Mouse (Mus musculus) limb, embryonic 13.5 days (tissue): ENCODE measurements around the gene Mapk10. TPM values are rescaled to one million over a fixed set of nuclear protein-coding genes. Genes with fewer than 3 reads are reported as not detected.

Experiments
- ATAC-seq: fragments of 200-750 bp; cut with Nextera tagmentation; 2 replicates; pipeline ENCODE4 v1.8.0; 2017; ENCODE audit warnings: low read depth, moderate number of reproducible peaks, moderate TSS enrichment; ENCODE audit not compliant: low FRiP score
- H3K27ac ChIP-seq: fragments of 300-500 bp; sonication (generic); 2 replicates; pipeline ENCODE4 v1.5.1; 2015; ENCODE audit warnings: inconsistent platforms, mild to moderate bottlenecking, moderate library complexity
- H3K27me3 ChIP-seq: fragments of 300-500 bp; sonication (generic); 2 replicates; pipeline ENCODE4 v1.6.1; 2015; ENCODE audit warnings: mild to moderate bottlenecking, inconsistent platforms
- H3K36me3 ChIP-seq: fragments of 300-500 bp; sonication (generic); 2 replicates; pipeline ENCODE4 v1.6.1; 2015; ENCODE audit warnings: inconsistent platforms, mild to moderate bottlenecking, moderate library complexity
- H3K4me1 ChIP-seq: fragments of 300-500 bp; sonication (generic); 2 replicates; pipeline ENCODE4 v1.6.1; 2015; ENCODE audit warnings: inconsistent platforms
- H3K4me2 ChIP-seq: fragments of 300-500 bp; sonication (generic); replicated peaks from 2 replicates; pipeline ENCODE4 v1.6.1; 2015; ENCODE audit warnings: inconsistent platforms, mild to moderate bottlenecking, moderate library complexity
- H3K4me3 ChIP-seq: fragments of 300-500 bp; sonication (generic); 2 replicates; pipeline ENCODE4 v1.5.1; 2015; ENCODE audit warnings: moderate library complexity, mild to moderate bottlenecking, inconsistent platforms
- H3K9ac ChIP-seq: fragments of 300-500 bp; sonication (generic); 2 replicates; pipeline ENCODE4 v1.6.1; 2015; ENCODE audit warnings: mild to moderate bottlenecking, inconsistent platforms
- H3K9me3 ChIP-seq: fragments of 300-500 bp; sonication (generic); 2 replicates; pipeline ENCODE4 v1.6.1; 2016; ENCODE audit warnings: inconsistent platforms
- WGBS: fragments of 180-500 bp; shearing (Covaris S2); methylation state at CpG from one replicate; pipeline ENCODE4 v1.1.7; 2015; 5-methylcytosine and 5-hydroxymethylcytosine counted together
- polyA plus RNA-seq: library from polyadenylated mRNA; unstranded; fragments of >200 nt; fragmentation: Nextera tagmentation; extraction: Ambion mirVana; gene quantifications from 2 replicates; pipeline ENCODE4 v1.2.1, GENCODE M21; 2015

The Mapk10 gene
- polyA plus RNA-seq, result 0.84 and 1.4 TPM in 2 replicates

DNA sequence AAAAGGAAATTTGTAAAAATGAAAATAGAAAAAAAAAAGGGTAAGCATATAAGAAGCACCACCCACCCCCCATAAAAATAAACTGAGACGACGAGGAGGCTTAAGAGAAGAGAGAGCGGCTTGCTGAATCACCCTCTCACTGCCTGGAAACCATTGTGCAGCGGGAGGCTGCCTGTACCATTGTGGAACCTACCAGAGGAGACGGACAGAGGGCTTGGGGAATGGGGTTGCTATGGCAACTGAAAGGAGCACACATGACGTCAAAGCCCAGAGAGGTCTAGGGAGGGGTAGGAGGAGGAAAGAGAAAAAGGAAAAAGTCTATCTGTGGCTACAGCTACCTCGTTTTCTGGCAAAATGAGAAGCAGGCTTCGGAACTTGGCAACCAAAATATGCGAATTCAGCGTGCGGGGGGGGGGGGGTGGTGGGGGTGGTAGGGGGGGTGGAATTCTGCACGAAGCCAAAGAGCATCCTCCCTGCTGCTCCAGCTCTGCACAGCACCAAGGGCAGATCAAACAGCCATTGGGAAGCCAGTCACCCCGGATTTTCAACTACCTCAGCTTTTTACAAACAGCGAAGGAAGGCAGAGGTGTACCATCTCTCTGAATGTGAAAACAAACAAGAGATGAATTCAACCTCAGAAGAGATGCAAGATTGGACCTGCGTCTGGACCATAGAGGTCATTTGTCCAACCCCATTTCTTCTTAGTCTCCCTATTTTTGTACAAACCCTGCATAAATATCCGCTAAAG, at the start of gene Mapk10:
TSS of gene Mapk10 (minus strand) at position 234 of the 748 bp plus-strand sequence.
- H3K4me2 ChIP-seq, result peak within 1 kb of the TSS; percentile 60
- H3K9ac ChIP-seq, result no peak within 1 kb of the TSS
- 8% methylated on average over 16 of the region's 16 CpGs for WGBS
- peak within 1 kb of the TSS; percentile 34 for H3K4me3 ChIP-seq
- H3K27me3 ChIP-seq, result 0 out of 2 replicates have a peak, but pooled peaks cover 2% of the 10 kb centered on the region
- H3K36me3 ChIP-seq, result no peaks in the 10 kb centered on the region
- ATAC-seq, result peak; percentile 95
- H3K27ac ChIP-seq, result no peak within 1 kb of the TSS
- H3K9me3 ChIP-seq, result peaks cover 3% of the 10 kb centered on the region; the same call in 1 of the 2 replicates
- H3K4me1 ChIP-seq, result peaks cover 10% of the 10 kb centered on the region; the same call in 1 of the 2 replicates

DNA sequence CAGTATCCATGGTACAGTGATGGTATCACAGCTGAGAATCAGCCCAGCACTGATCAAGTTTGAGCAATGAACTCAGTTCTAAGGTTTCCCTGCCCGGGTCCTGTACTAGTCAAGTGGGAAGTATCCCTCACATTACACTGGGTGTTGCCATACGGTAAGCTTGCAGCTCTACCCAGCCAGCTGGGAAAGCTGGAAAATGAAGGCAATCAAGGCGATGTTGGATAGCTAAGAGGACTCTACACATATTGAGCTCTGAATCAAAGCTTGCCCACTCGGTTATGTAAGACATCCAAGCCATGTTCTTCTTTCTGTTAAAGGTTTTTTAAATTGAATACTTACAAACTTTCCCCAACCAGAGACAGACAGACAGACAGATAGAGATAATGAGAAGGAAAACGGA, 45.0 kb upstream of the Mapk10 start:
- H3K9me3 ChIP-seq, result no peaks in the 10 kb centered on the region
- no peak for ATAC-seq
- WGBS, result 90% methylated on average over 5 of the region's 5 CpGs
- H3K36me3 ChIP-seq, result no peaks in the 10 kb centered on the region
- no peak overlapping the region for H3K4me2 ChIP-seq
- H3K4me3 ChIP-seq, result no peak overlapping the region
- no peaks in the 10 kb centered on the region for H3K27me3 ChIP-seq
- no peak overlapping the region for H3K27ac ChIP-seq
- H3K4me1 ChIP-seq, result no peaks in the 10 kb centered on the region
- H3K9ac ChIP-seq, result no peak overlapping the region

DNA sequence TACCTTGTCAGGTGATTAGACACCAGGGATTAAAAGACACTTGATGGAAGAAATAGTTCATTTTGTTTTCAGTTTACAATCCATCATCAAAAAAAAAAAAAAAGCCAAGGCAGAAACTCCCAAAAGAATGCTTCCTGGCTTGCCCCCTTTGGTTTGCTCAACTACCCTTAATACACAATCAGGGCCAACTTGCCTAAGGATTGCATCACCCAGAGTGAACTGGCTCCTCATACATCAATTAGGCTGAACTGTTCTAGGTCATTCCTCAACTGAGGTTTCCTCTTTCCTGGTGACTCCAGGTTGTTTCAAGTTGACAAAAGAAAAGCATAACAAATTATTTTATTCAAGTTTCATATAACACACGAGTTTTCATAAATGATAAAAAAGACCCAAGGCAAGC, 31.3 kb upstream of the Mapk10 start:
- Histone ChIP-seq H3K27me3 (no peaks in the 10 kb centered on the region), H3K4me1 (no peaks in the 10 kb centered on the region), H3K27ac (no peak overlapping the region), H3K36me3 (no peaks in the 10 kb centered on the region), H3K4me3 (no peak overlapping the region), H3K9ac (no peak overlapping the region), H3K9me3 (no peaks in the 10 kb centered on the region), H3K4me2 (no peak overlapping the region)
- WGBS, result 70% methylated on average over 1 of the region's 1 CpGs
- ATAC-seq, result no peak

DNA sequence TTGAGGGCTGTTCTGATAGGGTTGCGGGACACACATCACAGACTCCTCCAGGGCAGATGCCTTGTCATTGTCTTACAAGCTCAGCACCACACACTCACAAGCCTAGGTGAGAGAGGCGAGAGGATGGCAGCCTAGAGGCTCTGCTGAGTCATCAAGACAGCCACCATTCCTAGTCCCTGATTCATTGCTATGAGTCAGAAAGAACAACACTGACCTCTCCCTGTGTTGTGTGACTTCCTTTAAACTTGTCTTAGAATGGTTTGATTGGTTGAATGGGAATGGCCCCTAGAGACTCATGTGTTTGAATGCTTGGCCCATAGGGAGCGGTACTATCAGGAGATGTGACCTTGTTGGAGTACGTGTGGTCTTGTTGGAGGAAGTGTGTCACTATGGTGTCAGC, 20.7 kb upstream of the Mapk10 start:
- Histone ChIP-seq H3K9me3 (no peaks in the 10 kb centered on the region), H3K9ac (no peak overlapping the region), H3K4me1 (no peaks in the 10 kb centered on the region), H3K27ac (no peak overlapping the region), H3K4me2 (no peak overlapping the region), H3K27me3 (no peaks in the 10 kb centered on the region), H3K36me3 (no peaks in the 10 kb centered on the region), H3K4me3 (no peak overlapping the region)
- ATAC-seq, result no peak
- 81% methylated on average over 4 of the region's 4 CpGs for WGBS

DNA sequence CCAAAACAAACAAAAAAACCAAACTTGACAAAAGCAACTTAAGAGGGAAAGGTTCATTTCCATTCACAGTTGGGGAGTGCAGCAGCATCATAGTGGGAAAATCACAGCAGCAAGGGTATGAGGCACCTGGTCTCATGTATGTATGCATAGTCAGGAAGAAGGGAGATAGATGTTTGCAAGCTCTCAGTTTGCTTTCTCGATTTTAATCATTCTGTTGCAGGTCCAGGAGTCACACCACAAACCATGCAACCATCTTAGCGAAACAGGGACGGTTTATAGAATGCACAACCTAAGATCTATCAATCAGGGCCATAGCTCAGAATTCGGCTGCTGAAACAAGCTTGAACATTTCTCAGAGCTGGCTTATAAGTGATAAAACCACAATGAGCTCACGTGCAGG, 19.2 kb upstream of the Mapk10 start:
- no peak overlapping the region for H3K4me3 ChIP-seq
- H3K4me2 ChIP-seq, result no peak overlapping the region
- WGBS, result 87% methylated on average over 5 of the region's 5 CpGs
- no peaks in the 10 kb centered on the region for H3K4me1 ChIP-seq
- ATAC-seq, result no peak
- no peaks in the 10 kb centered on the region for H3K9me3 ChIP-seq
- no peak overlapping the region for H3K27ac ChIP-seq
- H3K36me3 ChIP-seq, result no peaks in the 10 kb centered on the region
- H3K27me3 ChIP-seq, result no peaks in the 10 kb centered on the region
- no peak overlapping the region for H3K9ac ChIP-seq

DNA sequence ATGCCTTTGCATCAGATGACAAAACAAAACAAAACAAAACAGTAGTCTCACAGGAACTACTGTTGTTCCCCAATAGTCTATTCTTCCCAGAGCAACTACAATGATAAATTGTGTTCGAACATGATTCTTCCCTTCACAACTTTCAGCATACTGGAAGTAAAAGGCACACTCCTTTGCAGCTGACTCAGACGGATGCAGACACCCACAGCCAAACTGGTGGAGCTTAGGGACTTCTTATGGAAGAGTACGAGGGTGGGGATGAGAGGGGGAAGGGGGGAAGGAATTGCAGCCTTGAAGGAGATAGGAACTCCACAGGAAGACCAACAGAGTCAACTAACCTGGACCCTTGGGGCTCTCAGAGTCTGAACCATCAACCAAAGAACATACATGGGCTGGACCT, 18.2 kb upstream of the Mapk10 start:
- H3K27ac ChIP-seq, result no peak overlapping the region
- no peak for ATAC-seq
- H3K36me3 ChIP-seq, result no peaks in the 10 kb centered on the region
- H3K4me3 ChIP-seq, result no peak overlapping the region
- H3K9ac ChIP-seq, result no peak overlapping the region
- H3K9me3 ChIP-seq, result no peaks in the 10 kb centered on the region
- 68% methylated on average over 3 of the region's 3 CpGs for WGBS
- no peak overlapping the region for H3K4me2 ChIP-seq
- H3K27me3 ChIP-seq, result no peaks in the 10 kb centered on the region
- H3K4me1 ChIP-seq, result no peaks in the 10 kb centered on the region

DNA sequence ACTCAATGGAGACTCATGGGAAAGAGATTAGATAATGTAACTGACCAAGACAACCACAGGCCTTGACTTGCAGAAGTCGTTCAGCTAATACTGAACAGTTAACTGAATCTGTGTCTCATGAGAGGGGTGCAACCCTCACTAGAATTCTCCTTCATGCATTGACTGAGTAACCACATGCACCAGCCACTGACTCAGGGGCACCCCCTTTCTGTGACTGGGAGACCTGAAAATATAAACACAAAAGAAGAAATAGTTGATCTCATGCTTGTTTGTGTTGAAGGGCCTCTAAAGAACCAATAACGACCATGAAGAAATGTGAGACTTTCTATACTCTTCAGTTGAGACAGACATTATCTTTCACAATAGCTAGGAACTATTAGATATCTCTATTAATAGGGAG, 10.9 kb upstream of the Mapk10 start:
- Histone ChIP-seq H3K4me3 (no peak overlapping the region), H3K9ac (no peak overlapping the region), H3K27ac (no peak overlapping the region), H3K27me3 (no peaks in the 10 kb centered on the region), H3K36me3 (no peaks in the 10 kb centered on the region), H3K4me1 (no peaks in the 10 kb centered on the region), H3K4me2 (no peak overlapping the region), H3K9me3 (no peaks in the 10 kb centered on the region)
- WGBS, result 59% methylated on average over 2 of the region's 2 CpGs
- ATAC-seq, result no peak

DNA sequence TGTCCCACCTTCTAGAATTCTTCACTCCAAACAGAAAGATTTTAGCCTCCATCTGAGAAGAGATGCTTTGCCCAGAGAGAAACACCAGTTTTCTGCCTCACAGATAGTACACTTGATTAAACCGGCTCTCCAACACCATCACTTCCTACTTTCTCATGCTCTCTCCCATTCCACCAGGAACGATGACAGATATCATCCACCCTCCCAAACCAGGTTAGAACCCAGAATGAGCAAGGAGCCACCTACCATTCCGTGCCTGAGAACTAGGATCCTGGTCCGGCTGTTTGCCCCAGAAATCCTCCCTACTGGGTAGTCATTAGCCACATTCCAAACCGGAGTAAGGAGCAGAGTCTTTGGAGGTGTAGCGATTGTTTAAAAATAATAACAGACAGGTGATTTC, 490 bp downstream of the Mapk10 start:
- H3K9me3 ChIP-seq, result peaks cover 3% of the 10 kb centered on the region; the same call in 1 of the 2 replicates
- H3K9ac ChIP-seq, result no peak overlapping the region
- peak overlapping the region; percentile 60 for H3K4me2 ChIP-seq
- H3K27ac ChIP-seq, result no peak overlapping the region
- WGBS, result 28% methylated on average over 6 of the region's 6 CpGs
- H3K4me3 ChIP-seq, result peak overlapping the region; percentile 34
- peaks cover 10% of the 10 kb centered on the region; the same call in 1 of the 2 replicates for H3K4me1 ChIP-seq
- 0 out of 2 replicates have a peak, but pooled peaks cover 2% of the 10 kb centered on the region for H3K27me3 ChIP-seq
- no peak for ATAC-seq
- no peaks in the 10 kb centered on the region for H3K36me3 ChIP-seq

DNA sequence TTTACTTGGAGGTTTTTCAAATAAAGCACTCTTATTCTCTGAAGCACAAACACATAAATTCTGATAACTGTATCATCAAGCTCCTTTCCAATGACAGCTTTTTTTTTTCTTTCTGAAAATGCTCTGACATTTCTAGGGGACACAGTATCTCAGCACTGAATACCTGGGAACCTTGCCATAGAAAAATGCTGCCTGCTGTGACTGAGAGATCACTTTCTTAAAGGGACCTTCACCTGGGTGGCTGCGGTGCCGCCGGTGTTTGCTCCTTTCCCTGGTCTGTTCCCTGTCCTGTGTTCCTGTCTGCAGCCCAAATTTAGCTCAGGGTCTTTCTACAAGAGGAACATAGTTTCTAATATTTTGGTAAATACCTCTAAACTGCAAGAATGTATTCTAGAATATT, 1.1 kb downstream of the Mapk10 start:
- H3K27me3 ChIP-seq, result 0 out of 2 replicates have a peak, but pooled peaks cover 2% of the 10 kb centered on the region
- peaks cover 1% of the 10 kb centered on the region; the same call in 1 of the 2 replicates for H3K9me3 ChIP-seq
- peaks cover 10% of the 10 kb centered on the region; the same call in 1 of the 2 replicates for H3K4me1 ChIP-seq
- H3K4me2 ChIP-seq, result no peak overlapping the region
- WGBS, result 54% methylated on average over 3 of the region's 3 CpGs
- H3K4me3 ChIP-seq, result no peak overlapping the region
- no peak for ATAC-seq
- H3K27ac ChIP-seq, result no peak overlapping the region
- no peak overlapping the region for H3K9ac ChIP-seq
- no peaks in the 10 kb centered on the region for H3K36me3 ChIP-seq

DNA sequence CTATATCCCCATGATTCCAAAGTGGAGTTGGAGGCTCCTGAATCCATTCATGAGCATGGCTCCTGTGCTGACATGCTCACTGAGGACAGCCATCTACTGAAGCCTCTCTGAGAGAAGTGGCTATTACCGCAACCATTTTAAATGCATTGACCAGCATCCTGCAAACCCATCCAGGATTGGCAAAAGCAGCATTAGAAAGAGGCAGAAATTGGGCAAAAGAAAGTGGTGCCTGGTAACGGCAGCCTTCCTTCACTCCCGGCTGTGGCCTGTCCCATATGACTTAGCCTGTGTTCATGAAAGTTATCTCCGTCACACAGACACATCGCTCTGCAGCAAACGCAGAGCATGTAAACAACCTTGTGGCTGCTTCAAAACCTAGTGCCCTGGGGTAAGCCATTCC, 1.6 kb downstream of the Mapk10 start:
- no peaks in the 10 kb centered on the region for H3K9me3 ChIP-seq
- no peaks in the 10 kb centered on the region for H3K36me3 ChIP-seq
- peaks cover 10% of the 10 kb centered on the region; the same call in 1 of the 2 replicates for H3K4me1 ChIP-seq
- ATAC-seq, result no peak
- 0 out of 2 replicates have a peak, but pooled peaks cover 2% of the 10 kb centered on the region for H3K27me3 ChIP-seq
- no peak overlapping the region for H3K4me2 ChIP-seq
- no peak overlapping the region for H3K4me3 ChIP-seq
- H3K9ac ChIP-seq, result no peak overlapping the region
- 67% methylated on average over 6 of the region's 6 CpGs for WGBS
- no peak overlapping the region for H3K27ac ChIP-seq

DNA sequence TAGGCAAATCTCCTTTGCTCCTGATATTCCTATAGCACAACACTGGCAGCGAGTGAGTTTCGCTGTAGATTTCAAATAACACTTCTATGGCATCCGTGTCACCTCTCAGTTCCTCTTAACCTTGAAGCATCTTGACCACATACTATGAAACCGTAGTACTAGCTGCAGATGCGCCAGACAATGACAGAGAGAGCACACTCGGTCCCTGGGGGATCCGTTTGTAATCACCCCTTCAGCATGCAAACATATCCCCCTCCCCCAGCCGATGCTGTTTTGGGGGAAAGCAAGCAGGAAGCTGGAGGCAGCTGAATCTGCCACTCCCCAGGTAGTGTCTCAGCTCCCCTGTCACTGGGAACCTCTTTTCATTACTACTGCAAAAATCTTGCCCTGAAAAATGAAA, 2.3 kb downstream of the Mapk10 start:
- Histone ChIP-seq H3K4me1 (peaks cover 10% of the 10 kb centered on the region; the same call in 1 of the 2 replicates), H3K9me3 (no peaks in the 10 kb centered on the region), H3K27ac (no peak overlapping the region), H3K27me3 (0 out of 2 replicates have a peak, but pooled peaks cover 2% of the 10 kb centered on the region), H3K4me2 (no peak overlapping the region), H3K9ac (no peak overlapping the region), H3K4me3 (no peak overlapping the region), H3K36me3 (no peaks in the 10 kb centered on the region)
- WGBS, result 61% methylated on average over 8 of the region's 8 CpGs
- no peak for ATAC-seq

DNA sequence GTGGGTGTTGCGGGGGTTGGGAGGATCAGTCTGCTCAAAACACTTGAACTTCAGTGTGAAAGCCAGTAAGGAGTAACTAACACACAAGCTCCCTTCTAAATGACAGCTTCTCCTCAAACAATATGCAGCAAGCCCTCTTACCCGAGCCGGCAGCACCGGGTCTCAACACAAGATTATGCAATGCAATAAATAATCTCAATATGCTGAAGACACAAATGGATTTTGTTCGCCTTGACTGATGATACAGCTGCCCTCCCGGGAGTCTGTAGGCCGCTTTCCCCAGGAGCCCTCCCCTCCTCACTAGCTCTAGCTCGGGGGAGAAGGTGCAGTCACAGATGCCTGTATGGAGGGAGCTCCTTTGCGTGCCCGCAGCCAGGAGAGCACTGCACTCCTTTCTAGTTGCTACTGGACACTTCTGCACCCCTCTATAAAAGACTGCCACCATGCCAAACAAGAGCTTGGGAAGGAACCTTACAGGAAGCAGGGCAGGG, 3.1 kb downstream of the Mapk10 start:
- ATAC-seq, result no peak
- WGBS, result 80% methylated on average over 10 of the region's 10 CpGs
- Histone ChIP-seq H3K27me3 (0 out of 2 replicates have a peak, but pooled peaks cover 2% of the 10 kb centered on the region), H3K9ac (no peak overlapping the region), H3K4me2 (no peak overlapping the region), H3K36me3 (no peaks in the 10 kb centered on the region), H3K4me1 (peaks cover 10% of the 10 kb centered on the region; the same call in 1 of the 2 replicates), H3K4me3 (no peak overlapping the region), H3K27ac (no peak overlapping the region), H3K9me3 (no peaks in the 10 kb centered on the region)
